Mouse (Mus musculus) limb, embryonic 11.5 days (tissue): ENCODE results near the gene Ctsc. TPM values are rescaled to one million over a fixed set of nuclear protein-coding genes. Genes with fewer than 3 reads are reported as not detected.
"Not testable (repeated sequence)": the region's sequence is repeated elsewhere in the genome, so short reads cannot be mapped to it uniquely, and the experiment has no call there.

Experiments
- ATAC-seq: fragments of 200-750 bp; cut with Nextera tagmentation; 2 replicates; pipeline ENCODE4 v1.8.0; 2017; ENCODE audit warnings: low read depth; ENCODE audit not compliant: insufficient number of reproducible peaks, low FRiP score, low TSS enrichment
- DNase-seq: peaks from one replicate; pipeline ENCODE4 v3.0.0-alpha.2; 2015; ENCODE audit warnings: low spot score
- H3K27ac ChIP-seq: fragments of 300-500 bp; sonication (generic); replicated peaks from 2 replicates; pipeline ENCODE4 v1.5.1; 2014; ENCODE audit warnings: low read depth, mild to moderate bottlenecking, low read length
- H3K27me3 ChIP-seq: fragments of 300-500 bp; sonication (generic); 2 replicates; pipeline ENCODE4 v1.6.1; 2014; ENCODE audit warnings: mild to moderate bottlenecking, low read length, mixed read lengths; ENCODE audit not compliant: control insufficient read depth, insufficient read depth
- H3K36me3 ChIP-seq: fragments of 300-500 bp; sonication (generic); 2 replicates; pipeline ENCODE4 v1.6.1; 2014; ENCODE audit warnings: mild to moderate bottlenecking, low read length, moderate library complexity, mixed read lengths; ENCODE audit not compliant: control insufficient read depth, insufficient read depth
- H3K4me1 ChIP-seq: fragments of 300-500 bp; sonication (generic); 2 replicates; pipeline ENCODE4 v1.6.1; 2014; ENCODE audit warnings: low read length, mixed read lengths; ENCODE audit not compliant: control insufficient read depth, insufficient read depth
- H3K4me2 ChIP-seq: fragments of 300-500 bp; sonication (generic); 2 replicates; pipeline ENCODE4 v1.6.1; 2014; ENCODE audit warnings: low read depth, mild to moderate bottlenecking, moderate library complexity; ENCODE audit not compliant: severe bottlenecking
- H3K4me3 ChIP-seq: fragments of 300-500 bp; sonication (generic); 2 replicates; pipeline ENCODE4 v1.5.1; 2014; ENCODE audit warnings: low read depth, low read length
- H3K9ac ChIP-seq: fragments of 300-500 bp; sonication (generic); 2 replicates; pipeline ENCODE4 v1.6.1; 2014; ENCODE audit warnings: mild to moderate bottlenecking, low read length
- H3K9me3 ChIP-seq: fragments of 300-500 bp; sonication (generic); 2 replicates; pipeline ENCODE4 v1.6.1; 2016; ENCODE audit warnings: low read length; ENCODE audit not compliant: control insufficient read depth
- WGBS: fragments of 180-500 bp; shearing (Covaris S2); extraction: QIAGEN DNeasy Blood & Tissue Kit; methylation state at CpG from one replicate; pipeline ENCODE4 v1.1.7; 2014; 5-methylcytosine and 5-hydroxymethylcytosine counted together
- polyA plus RNA-seq: library from polyadenylated mRNA; unstranded; fragments of >200 nt; fragmentation: Nextera tagmentation; extraction: Ambion mirVana; gene quantifications from 2 replicates; pipeline ENCODE4 v1.2.1, GENCODE M21; 2014

Gene Ctsc
- 31.5 and 32.3 TPM in 2 replicates for polyA plus RNA-seq

DNA sequence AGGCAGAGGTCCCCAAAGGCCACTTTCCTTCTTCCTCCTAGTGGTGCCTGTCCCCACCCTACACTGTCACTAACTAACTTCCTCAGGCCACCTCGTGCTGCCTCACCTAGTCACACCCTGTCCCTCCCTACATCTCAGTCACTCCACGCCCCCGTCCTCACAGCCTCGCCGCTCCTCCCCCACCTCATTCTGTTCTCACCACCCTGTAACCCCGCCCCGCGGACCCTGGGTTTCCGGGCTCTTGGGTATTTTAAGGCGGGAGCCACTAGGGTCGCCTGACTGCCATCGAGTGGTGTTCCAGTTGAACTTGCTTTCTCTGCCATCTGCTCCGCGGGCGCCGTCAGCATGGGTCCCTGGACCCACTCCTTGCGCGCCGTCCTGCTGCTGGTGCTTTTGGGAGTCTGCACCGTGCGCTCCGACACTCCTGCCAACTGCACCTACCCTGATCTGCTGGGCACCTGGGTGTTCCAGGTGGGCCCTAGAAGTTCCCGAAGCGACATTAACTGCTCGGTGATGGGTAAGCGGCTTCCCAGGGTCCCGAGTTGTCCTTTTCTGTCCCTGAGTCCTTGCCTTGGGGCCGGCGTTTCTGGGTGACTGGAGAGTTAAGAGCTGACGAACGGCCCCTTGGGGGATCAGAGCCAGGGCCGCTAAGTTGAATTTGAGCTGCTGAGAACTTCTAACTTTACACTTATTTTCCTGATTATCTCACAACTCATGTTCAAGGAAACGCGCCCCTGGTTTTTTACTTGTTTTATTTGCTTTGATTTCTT lies at the start of gene Ctsc:
Gene Ctsc (plus strand): TSS at position 228 of the 770 bp plus-strand sequence.
- Histone ChIP-seq H3K4me3 (peak within 1 kb of the TSS; percentile 55), H3K4me2 (peak within 1 kb of the TSS; percentile 88), H3K9ac (peak within 1 kb of the TSS; percentile 65), H3K27ac (no peak within 1 kb of the TSS), H3K4me1 (no peaks in the 10 kb centered on the region), H3K36me3 (no peaks in the 10 kb centered on the region), H3K9me3 (no peaks in the 10 kb centered on the region), H3K27me3 (no peaks in the 10 kb centered on the region)
- 1% methylated on average over 34 of the region's 34 CpGs for WGBS
- ATAC-seq, result peak; percentile 88
- DNase-seq, result peak; percentile 85

DNA sequence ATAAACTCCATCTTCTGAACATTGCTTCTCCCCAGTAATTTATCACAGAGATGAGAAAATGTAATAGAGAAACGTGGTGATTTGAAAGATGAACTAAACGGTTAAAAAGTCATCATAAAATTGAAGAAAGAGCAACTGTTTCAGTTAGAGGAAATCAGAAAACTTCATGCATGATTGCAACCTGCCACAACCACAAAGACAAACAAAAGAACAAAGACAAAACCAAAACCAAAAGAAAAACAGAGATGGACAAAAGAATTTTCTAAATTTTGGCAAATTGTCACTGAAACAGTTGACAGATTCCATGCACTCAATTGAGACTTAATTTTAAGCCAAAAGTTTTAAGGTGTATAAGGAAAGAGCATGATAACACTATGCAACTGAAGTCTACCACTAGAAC lies 48.8 kb upstream of the Ctsc start:
- H3K9ac ChIP-seq, result no peak overlapping the region
- no peak overlapping the region for H3K4me3 ChIP-seq
- no peaks in the 10 kb centered on the region for H3K4me1 ChIP-seq
- ATAC-seq, result no peak
- DNase-seq, result no peak
- H3K36me3 ChIP-seq, result no peaks in the 10 kb centered on the region
- H3K27ac ChIP-seq, result no peak overlapping the region
- no peaks in the 10 kb centered on the region for H3K27me3 ChIP-seq
- WGBS, result 71% methylated on average over 2 of the region's 2 CpGs
- no peak overlapping the region for H3K4me2 ChIP-seq
- H3K9me3 ChIP-seq, result no peaks in the 10 kb centered on the region

DNA sequence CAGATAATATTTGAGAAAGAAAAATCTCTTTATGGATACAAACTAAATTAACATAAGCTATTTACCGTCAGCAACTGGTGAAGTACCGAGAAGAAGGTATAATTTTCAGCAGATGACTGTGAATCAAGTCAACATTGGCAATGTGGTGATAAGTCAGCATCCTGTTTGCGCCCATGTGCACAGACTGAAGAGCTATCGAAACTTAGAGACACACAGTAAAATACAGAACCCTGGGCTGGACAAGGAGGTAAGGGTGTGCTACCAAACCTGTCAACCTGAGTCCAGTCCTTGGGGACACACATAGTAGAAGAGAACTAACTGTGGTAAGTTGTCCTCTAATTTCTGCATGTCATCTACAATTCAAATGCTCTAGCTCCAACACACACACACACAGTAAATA lies 47.8 kb upstream of the Ctsc start:
- DNase-seq (no peak), ATAC-seq (no peak)
- no peak overlapping the region for H3K4me2 ChIP-seq
- H3K4me1 ChIP-seq, result no peaks in the 10 kb centered on the region
- no peak overlapping the region for H3K9ac ChIP-seq
- no peaks in the 10 kb centered on the region for H3K9me3 ChIP-seq
- no peak overlapping the region for H3K27ac ChIP-seq
- no peaks in the 10 kb centered on the region for H3K27me3 ChIP-seq
- no peaks in the 10 kb centered on the region for H3K36me3 ChIP-seq
- 94% methylated on average over 4 of the region's 4 CpGs for WGBS
- no peak overlapping the region for H3K4me3 ChIP-seq

DNA sequence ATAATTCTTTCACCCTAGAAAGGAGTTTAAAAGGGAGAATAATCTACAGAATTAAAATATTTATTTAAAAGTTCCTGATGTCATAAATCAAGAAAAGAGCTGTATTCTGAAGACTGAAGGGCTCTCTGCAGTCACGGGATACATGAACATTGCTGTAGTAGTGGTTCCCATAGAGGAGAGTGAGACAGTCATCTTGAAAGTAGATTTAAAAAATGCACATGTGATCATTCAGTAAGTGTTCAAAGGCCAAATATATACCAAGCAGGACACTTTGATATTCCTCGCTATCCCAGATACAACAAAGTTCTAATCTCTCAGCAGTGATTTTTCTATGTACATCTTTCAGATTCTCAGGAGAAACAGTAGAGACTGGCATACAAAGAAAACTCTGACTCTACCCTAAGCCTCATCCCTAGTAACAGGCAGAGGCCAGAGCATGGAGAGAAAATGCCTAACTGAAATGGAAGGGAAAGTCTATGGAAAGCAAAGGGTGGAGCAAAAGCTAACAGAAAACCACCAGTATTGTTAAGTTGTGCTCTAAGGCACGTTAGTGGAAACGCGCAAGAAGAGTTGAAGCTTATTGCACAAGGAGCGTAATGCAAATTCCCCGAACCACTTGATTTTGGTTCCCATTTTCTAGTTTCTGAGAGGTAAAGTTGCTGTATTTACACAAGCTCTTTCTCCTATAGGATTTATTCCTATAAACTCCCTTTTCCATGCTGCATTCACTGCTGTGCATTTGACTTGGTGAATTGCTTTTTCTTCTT lies 46.9 kb upstream of the Ctsc start:
- DNase-seq (no peak), ATAC-seq (no peak)
- H3K36me3 ChIP-seq, result no peaks in the 10 kb centered on the region
- no peak overlapping the region for H3K27ac ChIP-seq
- 94% methylated on average over 7 of the region's 7 CpGs for WGBS
- H3K4me2 ChIP-seq, result no peak overlapping the region
- H3K4me3 ChIP-seq, result no peak overlapping the region
- H3K4me1 ChIP-seq, result no peaks in the 10 kb centered on the region
- no peaks in the 10 kb centered on the region for H3K27me3 ChIP-seq
- no peak overlapping the region for H3K9ac ChIP-seq
- no peaks in the 10 kb centered on the region for H3K9me3 ChIP-seq

DNA sequence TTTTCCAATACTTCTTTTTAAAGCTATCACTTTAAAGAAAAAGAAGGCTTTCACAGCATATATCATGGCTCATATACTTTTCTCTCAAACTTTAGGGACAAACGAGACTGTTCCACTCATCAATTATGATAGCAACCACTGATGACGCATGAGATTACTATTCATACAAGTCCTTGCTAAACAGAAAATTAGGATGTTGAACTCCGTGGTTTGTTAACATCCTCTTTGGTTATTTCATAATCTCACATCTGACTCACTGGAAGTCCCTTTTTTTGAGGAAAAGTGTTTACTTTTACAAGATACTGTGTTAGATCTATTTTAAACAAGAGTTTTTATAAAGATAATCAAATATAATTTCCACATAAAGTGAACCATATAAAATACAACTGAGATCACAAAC lies 34.8 kb upstream of the Ctsc start:
- 86% methylated on average over 3 of the region's 3 CpGs for WGBS
- no peak overlapping the region for H3K4me3 ChIP-seq
- no peak overlapping the region for H3K4me2 ChIP-seq
- H3K27ac ChIP-seq, result no peak overlapping the region
- H3K27me3 ChIP-seq, result no peaks in the 10 kb centered on the region
- DNase-seq (no peak), ATAC-seq (no peak)
- no peaks in the 10 kb centered on the region for H3K36me3 ChIP-seq
- H3K4me1 ChIP-seq, result no peaks in the 10 kb centered on the region
- H3K9me3 ChIP-seq, result no peaks in the 10 kb centered on the region
- H3K9ac ChIP-seq, result no peak overlapping the region

DNA sequence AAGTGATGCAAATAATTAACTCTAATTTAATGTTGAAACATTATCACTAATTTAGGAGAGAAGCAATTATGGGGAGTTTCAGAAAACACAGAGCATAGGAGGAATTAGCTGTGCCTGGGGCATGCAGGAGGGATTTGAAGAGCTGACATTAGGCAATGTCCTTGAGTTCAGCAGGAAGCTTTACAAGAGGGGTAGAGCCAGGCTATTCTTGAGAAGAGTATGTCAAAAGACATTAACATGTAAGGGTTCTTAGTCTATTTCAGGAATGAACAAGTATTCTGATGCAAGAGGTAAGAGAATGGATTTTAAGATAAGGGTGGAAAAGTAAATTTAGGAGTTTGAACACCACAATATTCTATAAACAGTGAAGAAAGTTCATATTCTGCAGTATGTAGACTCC lies 33.4 kb upstream of the Ctsc start:
- H3K27ac ChIP-seq, result no peak overlapping the region
- no peak overlapping the region for H3K9ac ChIP-seq
- no peak for ATAC-seq
- H3K4me1 ChIP-seq, result no peaks in the 10 kb centered on the region
- H3K4me2 ChIP-seq, result no peak overlapping the region
- H3K36me3 ChIP-seq, result no peaks in the 10 kb centered on the region
- no peaks in the 10 kb centered on the region for H3K9me3 ChIP-seq
- H3K27me3 ChIP-seq, result no peaks in the 10 kb centered on the region
- DNase-seq, result no peak
- no peak overlapping the region for H3K4me3 ChIP-seq

DNA sequence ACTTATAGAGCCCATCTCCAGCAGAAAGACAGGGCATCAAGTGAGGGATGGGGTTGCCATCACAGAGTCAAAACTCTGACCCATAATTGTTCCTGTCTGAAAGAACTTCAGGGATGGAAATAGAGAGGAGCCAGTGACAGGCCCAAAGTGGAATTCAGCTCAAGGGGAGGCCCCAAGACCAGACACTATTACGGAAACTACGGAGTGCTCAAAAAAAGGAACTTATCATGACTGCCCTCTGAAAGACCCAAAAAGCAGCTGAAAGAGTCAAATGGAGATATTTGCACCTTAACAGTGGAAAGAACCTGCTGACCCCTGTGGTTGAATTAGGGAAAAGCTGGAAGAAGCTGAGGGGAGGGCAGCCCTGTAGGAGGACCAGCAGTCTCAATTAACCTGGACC lies 27.5 kb upstream of the Ctsc start:
- not testable (repeated sequence) for H3K4me3 ChIP-seq, H3K27me3 ChIP-seq, H3K9me3 ChIP-seq, H3K9ac ChIP-seq, H3K27ac ChIP-seq, DNase-seq, H3K36me3 ChIP-seq, H3K4me2 ChIP-seq, H3K4me1 ChIP-seq, ATAC-seq
- 98% methylated on average over 2 of the region's 2 CpGs for WGBS

DNA sequence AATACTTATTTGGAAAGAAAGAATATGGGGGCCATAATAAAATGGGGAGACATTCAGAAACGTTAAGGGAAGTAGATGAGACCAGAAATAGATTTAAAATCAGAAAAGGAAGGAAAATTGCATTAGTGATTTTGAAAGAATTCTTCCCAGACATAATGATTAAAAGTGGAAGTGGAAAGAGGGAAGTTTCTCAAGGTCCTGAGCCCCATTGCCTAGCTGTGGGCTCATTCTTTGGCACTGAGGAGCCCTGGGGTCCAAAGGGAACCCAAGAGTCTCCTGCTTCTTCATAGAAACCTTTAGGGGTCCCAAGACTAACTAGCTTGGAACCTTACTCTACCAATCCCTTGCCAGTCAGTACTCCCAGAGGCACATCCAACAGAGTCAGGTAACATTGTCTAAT lies 26.4 kb upstream of the Ctsc start:
- H3K27ac ChIP-seq, result no peak overlapping the region
- no peaks in the 10 kb centered on the region for H3K4me1 ChIP-seq
- no peak overlapping the region for H3K4me3 ChIP-seq
- ATAC-seq (no peak), DNase-seq (no peak)
- WGBS, result 63% methylated on average over 1 of the region's 1 CpGs
- H3K9me3 ChIP-seq, result no peaks in the 10 kb centered on the region
- no peak overlapping the region for H3K9ac ChIP-seq
- H3K27me3 ChIP-seq, result no peaks in the 10 kb centered on the region
- H3K4me2 ChIP-seq, result no peak overlapping the region
- H3K36me3 ChIP-seq, result no peaks in the 10 kb centered on the region
